Mouse (Mus musculus): ENCODE measurements around the gene Ankrd49. TPM values are rescaled to one million over a fixed set of nuclear protein-coding genes. Genes with fewer than 3 reads are reported as not detected.

The Ankrd49 gene
- polyA plus RNA-seq, 1 experiment from 2014 or later, result 50.0 TPM

DNA sequence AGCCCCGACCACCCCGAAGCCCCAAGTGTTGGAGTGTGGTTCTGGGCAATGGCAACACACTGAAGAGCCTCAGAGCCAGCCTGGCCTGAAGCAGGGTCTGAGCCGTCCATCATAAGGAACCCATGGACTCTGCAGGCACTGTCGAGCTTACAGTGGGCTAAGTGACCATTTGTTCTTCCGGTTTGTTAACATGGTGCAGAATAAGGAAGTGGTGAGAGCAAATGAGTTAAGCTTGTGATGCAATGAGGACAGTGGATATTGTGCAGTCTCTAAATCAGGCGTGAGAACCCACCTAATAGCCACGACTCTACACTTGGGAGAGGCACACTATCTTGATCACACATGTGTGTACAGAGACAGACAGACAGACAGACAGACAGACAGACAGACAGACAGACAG, 26.1 kb downstream of the Ankrd49 start:
- H3K4me1 ChIP-seq (ENCODE audit: control insufficient read depth, insufficient read depth, low read length), result no peaks in the 10 kb centered on the region
- H3K36me3 ChIP-seq (ENCODE audit: control insufficient read depth, insufficient read depth, low read length), result no peaks in the 10 kb centered on the region
- no peak for ATAC-seq (ENCODE audit: insufficient number of reproducible peaks, low FRiP score, low TSS enrichment, low read depth)
- H3K9ac ChIP-seq (ENCODE audit: low read length), result no peak overlapping the region
- no peak overlapping the region for H3K27ac ChIP-seq (replicated peaks; ENCODE audit: low read depth, low read length)
- H3K9me3 ChIP-seq (ENCODE audit: control insufficient read depth, low read length), result no peaks in the 10 kb centered on the region
- no peak overlapping the region; the same call in 1 of the 2 replicates for H3K4me2 ChIP-seq (ENCODE audit: low read depth, severe bottlenecking)
- H3K27me3 ChIP-seq (ENCODE audit: control insufficient read depth, insufficient read depth, low read length), result no peaks in the 10 kb centered on the region
- no peak overlapping the region for H3K4me3 ChIP-seq (ENCODE audit: low read depth, low read length)
- no peak for DNase-seq (ENCODE audit: low spot score)
- 71% methylated on average over 7 of the region's 7 CpGs for WGBS

DNA sequence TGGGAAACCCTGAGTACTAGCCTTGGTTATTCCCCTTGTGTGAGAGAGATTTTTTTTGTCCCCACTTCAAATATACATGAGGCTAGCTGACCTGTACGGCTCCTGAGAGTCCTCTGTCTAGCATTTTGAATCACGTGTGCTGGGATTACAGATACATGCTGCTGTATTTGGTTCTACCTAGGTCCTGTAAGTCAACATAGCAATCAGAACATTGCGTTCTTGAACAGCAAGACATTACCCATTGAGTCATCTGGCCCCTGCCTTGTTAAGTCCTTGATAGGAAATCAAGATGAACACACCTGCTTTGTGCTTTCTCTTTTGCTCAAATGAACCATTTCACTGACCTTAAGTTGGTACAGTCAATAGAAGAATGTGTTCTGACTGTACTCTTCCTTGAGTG, 30.2 kb downstream of the Ankrd49 start:
- no peaks in the 10 kb centered on the region for H3K27me3 ChIP-seq (ENCODE audit: control insufficient read depth, insufficient read depth, low read length)
- ATAC-seq (ENCODE audit: insufficient number of reproducible peaks, low FRiP score, low TSS enrichment, low read depth), result no peak
- no peak overlapping the region for H3K4me3 ChIP-seq (ENCODE audit: low read depth, low read length)
- no peak for DNase-seq (ENCODE audit: low spot score)
- no peak overlapping the region for H3K4me2 ChIP-seq (ENCODE audit: low read depth, severe bottlenecking)
- H3K27ac ChIP-seq (replicated peaks; ENCODE audit: low read depth, low read length), result no peak overlapping the region
- WGBS, result 89% methylated on average over 3 of the region's 3 CpGs
- peaks cover 4% of the 10 kb centered on the region; the same call in 1 of the 2 replicates for H3K4me1 ChIP-seq (ENCODE audit: control insufficient read depth, insufficient read depth, low read length)
- H3K9ac ChIP-seq (ENCODE audit: low read length), result no peak overlapping the region
- H3K36me3 ChIP-seq (ENCODE audit: control insufficient read depth, insufficient read depth, low read length), result no peaks in the 10 kb centered on the region
- H3K9me3 ChIP-seq (ENCODE audit: control insufficient read depth, low read length), result no peaks in the 10 kb centered on the region

DNA sequence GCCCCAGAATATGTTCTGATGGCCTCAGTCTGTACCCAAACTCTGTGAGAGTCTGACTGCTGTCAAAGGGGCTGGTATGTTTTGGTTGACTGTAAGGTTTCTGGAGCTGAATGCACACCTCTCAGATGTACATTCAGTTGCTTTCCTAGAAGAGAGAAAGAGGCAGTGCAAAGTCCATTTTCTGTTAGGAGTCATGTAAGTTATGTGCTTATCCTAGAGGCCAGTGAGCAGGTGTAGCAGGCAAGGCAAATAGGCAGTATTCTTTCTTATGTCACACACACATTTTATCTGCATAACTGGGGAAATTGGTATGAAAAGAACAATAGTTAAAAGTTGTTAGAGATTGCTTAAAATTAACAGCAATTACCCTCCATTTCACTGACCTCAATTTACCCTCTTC, 30.7 kb downstream of the Ankrd49 start:
- DNase-seq (ENCODE audit: low spot score), result no peak
- Histone ChIP-seq H3K36me3 (ENCODE audit: control insufficient read depth, insufficient read depth, low read length) (no peaks in the 10 kb centered on the region), H3K4me1 (ENCODE audit: control insufficient read depth, insufficient read depth, low read length) (peaks cover 4% of the 10 kb centered on the region; the same call in 1 of the 2 replicates), H3K4me2 (ENCODE audit: low read depth, severe bottlenecking) (no peak overlapping the region), H3K9me3 (ENCODE audit: control insufficient read depth, low read length) (no peaks in the 10 kb centered on the region), H3K27me3 (ENCODE audit: control insufficient read depth, insufficient read depth, low read length) (no peaks in the 10 kb centered on the region), H3K4me3 (ENCODE audit: low read depth, low read length) (no peak overlapping the region), H3K9ac (ENCODE audit: low read length) (no peak overlapping the region), H3K27ac (replicated peaks; ENCODE audit: low read depth, low read length) (no peak overlapping the region)
- no peak for ATAC-seq (ENCODE audit: insufficient number of reproducible peaks, low FRiP score, low TSS enrichment, low read depth)

DNA sequence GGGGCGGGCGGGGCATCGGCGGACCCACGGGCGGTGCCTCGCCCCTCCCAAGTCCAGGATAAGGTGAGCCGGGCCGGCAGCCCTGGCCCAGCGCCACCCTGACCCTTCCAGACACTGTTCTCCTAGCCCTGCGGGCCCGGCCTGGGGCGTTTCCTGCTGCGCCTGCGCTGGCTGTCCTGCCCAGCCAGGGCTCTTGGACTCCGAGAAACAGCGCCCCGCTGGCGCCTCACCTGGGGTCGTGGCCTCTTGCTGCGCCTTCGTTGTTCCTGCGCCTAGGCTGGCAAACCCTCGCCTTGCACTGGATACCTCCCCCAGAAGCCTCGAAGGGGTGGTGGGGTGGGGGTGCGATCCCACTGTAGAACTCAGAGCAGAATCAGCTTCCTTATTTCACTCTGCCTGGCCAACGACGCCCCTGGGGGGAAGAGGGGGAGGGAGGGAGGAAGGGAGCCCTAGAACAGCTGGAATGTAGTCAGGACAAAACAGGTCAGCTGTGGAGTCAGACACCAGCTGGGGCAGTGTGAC, 32.6 kb downstream of the Ankrd49 start, which contains the start of gene Fut4:
Gene Fut4, minus strand, starts transcription at position 393 of the 522 bp plus-strand sequence.
- H3K36me3 ChIP-seq (ENCODE audit: control insufficient read depth, insufficient read depth, low read length), result no peaks in the 10 kb centered on the region
- ATAC-seq (ENCODE audit: insufficient number of reproducible peaks, low FRiP score, low TSS enrichment, low read depth) (peak; percentile 87), DNase-seq (ENCODE audit: low spot score) (no peak)
- peaks cover 4% of the 10 kb centered on the region; the same call in 1 of the 2 replicates for H3K4me1 ChIP-seq (ENCODE audit: control insufficient read depth, insufficient read depth, low read length)
- H3K9ac ChIP-seq (ENCODE audit: low read length), result peak within 1 kb of the TSS; percentile 77
- H3K27me3 ChIP-seq (ENCODE audit: control insufficient read depth, insufficient read depth, low read length), result no peaks in the 10 kb centered on the region
- under 1% methylated on average over 23 of the region's 28 CpGs for WGBS
- H3K27ac ChIP-seq (replicated peaks; ENCODE audit: low read depth, low read length), result no peak within 1 kb of the TSS; the same call in 1 of the 2 replicates
- peak within 1 kb of the TSS; percentile 90 for H3K4me2 ChIP-seq (ENCODE audit: low read depth, severe bottlenecking)
- no peaks in the 10 kb centered on the region for H3K9me3 ChIP-seq (ENCODE audit: control insufficient read depth, low read length)
- peak within 1 kb of the TSS; percentile 58 for H3K4me3 ChIP-seq (ENCODE audit: low read depth, low read length)

DNA sequence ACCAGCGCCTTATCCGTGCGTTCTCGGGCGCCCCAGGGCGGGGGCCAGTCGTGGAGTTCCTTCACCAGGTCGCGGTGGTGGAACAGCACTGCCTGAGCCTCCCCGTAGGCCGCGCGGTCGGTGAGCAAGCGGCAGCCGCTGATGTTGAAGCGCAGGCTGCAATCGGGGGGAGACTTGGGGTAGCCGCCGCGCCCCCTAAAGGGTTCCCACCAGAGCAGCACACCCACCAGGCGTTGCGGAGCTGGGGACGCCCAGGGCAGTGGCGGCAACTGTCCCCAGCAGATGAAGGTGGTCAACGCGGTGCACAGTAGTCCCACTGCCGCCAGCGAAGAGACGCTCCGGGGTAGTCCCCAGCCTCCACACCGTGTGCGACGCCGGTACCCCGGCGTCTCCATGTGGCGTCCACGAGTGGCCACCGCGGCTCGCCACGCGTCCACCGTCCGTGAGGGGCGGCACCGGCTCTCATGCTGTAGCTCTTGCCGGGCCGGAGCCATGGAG, 33.1 kb downstream of the Ankrd49 start:
- ATAC-seq (ENCODE audit: insufficient number of reproducible peaks, low FRiP score, low TSS enrichment, low read depth), result peak; percentile 81
- H3K36me3 ChIP-seq (ENCODE audit: control insufficient read depth, insufficient read depth, low read length), result no peaks in the 10 kb centered on the region
- H3K4me1 ChIP-seq (ENCODE audit: control insufficient read depth, insufficient read depth, low read length), result peaks cover 4% of the 10 kb centered on the region; the same call in 1 of the 2 replicates
- H3K4me3 ChIP-seq (ENCODE audit: low read depth, low read length), result peak overlapping the region; percentile 58
- H3K9me3 ChIP-seq (ENCODE audit: control insufficient read depth, low read length), result no peaks in the 10 kb centered on the region
- peak overlapping the region; percentile 77 for H3K9ac ChIP-seq (ENCODE audit: low read length)
- no peak overlapping the region; the same call in 1 of the 2 replicates for H3K27ac ChIP-seq (replicated peaks; ENCODE audit: low read depth, low read length)
- peak overlapping the region; percentile 90 for H3K4me2 ChIP-seq (ENCODE audit: low read depth, severe bottlenecking)
- WGBS, result 2% methylated on average over 48 of the region's 50 CpGs
- peak; percentile 80 for DNase-seq (ENCODE audit: low spot score)
- H3K27me3 ChIP-seq (ENCODE audit: control insufficient read depth, insufficient read depth, low read length), result no peaks in the 10 kb centered on the region

DNA sequence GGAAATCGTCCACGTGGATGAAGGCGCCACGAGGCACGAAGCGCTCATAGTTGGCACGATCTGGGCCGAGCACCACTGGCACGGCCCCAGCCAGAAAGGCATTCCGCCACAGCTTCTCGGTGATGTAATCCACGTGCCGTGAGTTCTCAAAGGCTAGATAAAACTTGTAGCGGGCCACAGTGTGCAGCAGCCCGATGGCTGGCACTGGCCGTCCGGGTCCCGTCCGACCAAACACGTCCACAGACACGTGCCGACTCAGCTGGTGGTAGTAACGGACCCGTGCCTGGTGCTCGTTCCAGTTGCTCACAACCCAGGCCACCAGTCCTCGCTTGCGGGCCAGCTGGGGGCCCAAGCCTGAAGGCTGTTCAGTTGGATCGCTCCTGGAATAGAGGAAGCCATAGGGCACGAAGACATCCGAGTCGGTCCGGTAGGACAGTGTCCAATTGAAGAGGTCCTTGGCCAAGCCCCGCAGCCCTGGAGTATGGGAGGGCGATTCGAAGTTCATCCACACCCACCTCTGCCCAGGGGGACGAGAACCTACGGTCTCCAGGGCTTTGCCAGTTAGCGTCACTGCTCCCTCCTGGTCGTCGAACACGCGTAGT, 33.7 kb downstream of the Ankrd49 start:
- Histone ChIP-seq H3K27ac (replicated peaks; ENCODE audit: low read depth, low read length) (no peak overlapping the region), H3K9me3 (ENCODE audit: control insufficient read depth, low read length) (no peaks in the 10 kb centered on the region), H3K27me3 (ENCODE audit: control insufficient read depth, insufficient read depth, low read length) (no peaks in the 10 kb centered on the region), H3K4me3 (ENCODE audit: low read depth, low read length) (peak overlapping the region; percentile 58), H3K4me2 (ENCODE audit: low read depth, severe bottlenecking) (peak overlapping the region; percentile 90), H3K9ac (ENCODE audit: low read length) (peak overlapping the region; percentile 77), H3K36me3 (ENCODE audit: control insufficient read depth, insufficient read depth, low read length) (no peaks in the 10 kb centered on the region), H3K4me1 (ENCODE audit: control insufficient read depth, insufficient read depth, low read length) (peaks cover 6% of the 10 kb centered on the region; the same call in 1 of the 2 replicates)
- ATAC-seq (ENCODE audit: insufficient number of reproducible peaks, low FRiP score, low TSS enrichment, low read depth) (no peak; the same call in none of the 2 replicates), DNase-seq (ENCODE audit: low spot score) (no peak)
- WGBS, result 58% methylated on average over 42 of the region's 42 CpGs

DNA sequence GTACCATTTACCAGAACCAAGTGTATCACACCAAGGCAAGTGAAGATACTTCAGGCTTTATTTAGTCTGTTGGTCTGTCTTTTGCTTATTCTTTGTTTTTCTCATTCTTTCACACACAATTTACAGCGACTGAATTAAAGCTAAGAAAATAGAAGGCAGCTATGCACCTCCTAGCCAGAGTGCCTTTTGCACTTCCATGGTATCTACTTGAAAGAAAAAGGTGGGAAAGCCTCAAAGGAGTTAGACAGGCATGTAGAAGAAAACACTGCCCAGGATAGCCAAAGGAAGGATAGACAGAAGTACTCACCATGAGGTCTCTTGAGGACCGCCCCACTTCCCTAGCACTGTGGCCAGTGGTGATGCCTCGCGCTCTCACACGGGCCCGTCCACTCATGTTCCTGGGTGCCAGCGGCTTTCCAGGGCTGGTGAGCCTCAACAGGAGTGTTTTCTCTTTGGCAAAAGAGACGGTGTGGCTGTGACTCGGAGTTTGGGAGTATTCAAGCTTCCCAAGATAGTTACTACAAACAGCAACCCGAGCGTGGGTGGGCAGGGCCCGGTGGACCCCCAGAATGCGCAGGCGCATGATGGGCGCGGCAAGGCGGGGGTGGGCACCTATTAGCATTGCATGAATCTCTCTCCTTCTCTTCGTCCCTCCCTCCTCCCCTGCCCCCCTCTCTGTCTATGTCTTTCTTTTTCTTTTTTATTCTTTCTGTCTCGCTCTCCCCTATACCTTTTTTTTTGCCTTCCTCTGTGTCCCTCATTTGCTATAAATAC, 44.3 kb downstream of the Ankrd49 start, which contains the start of gene Piwil4:
Gene Piwil4, minus strand, starts transcription at position 583 of the 774 bp plus-strand sequence.
- no peaks in the 10 kb centered on the region for H3K27me3 ChIP-seq (ENCODE audit: control insufficient read depth, insufficient read depth, low read length)
- ATAC-seq (ENCODE audit: insufficient number of reproducible peaks, low FRiP score, low TSS enrichment, low read depth), result no peak

DNA sequence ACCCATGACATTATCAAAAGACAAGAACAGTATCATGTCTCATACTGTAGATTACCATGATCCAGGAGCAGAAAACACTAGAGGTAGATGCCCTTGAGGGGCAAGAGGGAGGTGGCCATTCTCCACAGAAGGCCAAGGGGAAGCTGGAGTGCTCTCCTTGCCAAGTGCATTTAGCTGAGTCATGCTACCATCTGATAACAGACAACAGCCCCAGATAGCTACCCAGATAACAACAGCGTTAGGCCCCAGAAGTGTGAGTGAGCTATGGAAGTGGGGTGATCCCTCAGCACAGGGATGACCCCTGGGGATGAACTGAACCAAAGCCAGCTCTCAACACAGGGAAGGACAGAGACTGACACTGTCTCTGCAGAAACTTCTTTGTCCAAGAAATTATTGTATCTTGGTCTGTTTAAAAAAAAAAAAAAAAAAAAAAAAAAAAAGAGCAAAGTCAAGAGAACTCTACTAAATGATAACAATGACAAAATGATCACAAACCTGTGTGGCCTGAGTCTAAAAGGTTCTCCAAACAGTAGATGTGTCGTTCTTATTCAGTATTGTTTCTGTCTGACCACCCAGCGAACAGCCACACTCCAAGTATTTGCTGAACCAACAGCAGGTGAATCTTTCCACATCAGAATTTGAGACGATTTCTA, 45.0 kb downstream of the Ankrd49 start:
- H3K36me3 ChIP-seq (ENCODE audit: control insufficient read depth, insufficient read depth, low read length), result no peaks in the 10 kb centered on the region
- no peaks in the 10 kb centered on the region for H3K9me3 ChIP-seq (ENCODE audit: control insufficient read depth, low read length)
- DNase-seq (ENCODE audit: low spot score), result no peak
- H3K27me3 ChIP-seq (ENCODE audit: control insufficient read depth, insufficient read depth, low read length), result no peaks in the 10 kb centered on the region
- 84% methylated on average over 4 of the region's 4 CpGs for WGBS
- H3K4me3 ChIP-seq (ENCODE audit: low read depth, low read length), result no peak overlapping the region
- H3K27ac ChIP-seq (replicated peaks; ENCODE audit: low read depth, low read length), result no peak overlapping the region
- H3K4me2 ChIP-seq (ENCODE audit: low read depth, severe bottlenecking), result no peak overlapping the region
- H3K4me1 ChIP-seq (ENCODE audit: control insufficient read depth, insufficient read depth, low read length), result no peaks in the 10 kb centered on the region
- ATAC-seq (ENCODE audit: insufficient number of reproducible peaks, low FRiP score, low TSS enrichment, low read depth), result no peak
- H3K9ac ChIP-seq (ENCODE audit: low read length), result no peak overlapping the region

More for the DNA sequence above, 44.3 kb downstream of the Ankrd49 start, which contains the start of gene Piwil4:
- Histone ChIP-seq H3K4me3 (ENCODE audit: low read depth, low read length) (no peak within 1 kb of the TSS), H3K27ac (replicated peaks; ENCODE audit: low read depth, low read length) (no peak within 1 kb of the TSS), H3K36me3 (ENCODE audit: control insufficient read depth, insufficient read depth, low read length) (no peaks in the 10 kb centered on the region), H3K9ac (ENCODE audit: low read length) (no peak within 1 kb of the TSS), H3K4me1 (ENCODE audit: control insufficient read depth, insufficient read depth, low read length) (no peaks in the 10 kb centered on the region), H3K4me2 (ENCODE audit: low read depth, severe bottlenecking) (no peak within 1 kb of the TSS), H3K9me3 (ENCODE audit: control insufficient read depth, low read length) (no peaks in the 10 kb centered on the region)
- WGBS, result 87% methylated on average over 19 of the region's 19 CpGs
- no peak for DNase-seq (ENCODE audit: low spot score)

Data from limb, embryonic 11.5 days (tissue).